Mouse (Mus musculus): ENCODE data around the gene Grm4.
"Not testable (repeated sequence)": the region's sequence is repeated elsewhere in the genome, so short reads cannot be mapped to it uniquely, and the experiment has no call there.

Grm4 gene

DNA sequence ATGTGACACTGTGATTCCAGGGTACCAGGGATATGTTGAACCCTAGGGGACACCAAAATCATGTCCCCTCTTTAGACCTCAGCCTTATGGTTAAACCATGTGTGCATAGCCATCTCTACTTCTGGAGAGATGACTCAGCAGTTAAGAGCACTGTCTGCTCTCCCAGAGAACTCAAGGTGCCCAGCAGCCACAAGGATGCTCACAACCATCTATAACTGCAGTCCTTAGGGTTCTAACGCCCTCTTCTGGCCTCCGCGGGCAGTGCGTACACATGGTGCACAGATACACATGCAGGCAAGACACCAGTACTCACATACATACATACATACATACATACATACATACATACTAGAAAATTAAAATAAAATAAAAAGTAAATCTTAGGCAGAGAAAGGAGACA is 127.8 kb downstream of the Grm4 start:
- no peak for DNase-seq (ENCODE audit: low read depth, low spot score)

GRCm38 (mm10) chr17:27392918-27393317 is 128.3 kb downstream of the Grm4 start:
- no peak for DNase-seq (ENCODE audit: low read depth, low spot score)

DNA sequence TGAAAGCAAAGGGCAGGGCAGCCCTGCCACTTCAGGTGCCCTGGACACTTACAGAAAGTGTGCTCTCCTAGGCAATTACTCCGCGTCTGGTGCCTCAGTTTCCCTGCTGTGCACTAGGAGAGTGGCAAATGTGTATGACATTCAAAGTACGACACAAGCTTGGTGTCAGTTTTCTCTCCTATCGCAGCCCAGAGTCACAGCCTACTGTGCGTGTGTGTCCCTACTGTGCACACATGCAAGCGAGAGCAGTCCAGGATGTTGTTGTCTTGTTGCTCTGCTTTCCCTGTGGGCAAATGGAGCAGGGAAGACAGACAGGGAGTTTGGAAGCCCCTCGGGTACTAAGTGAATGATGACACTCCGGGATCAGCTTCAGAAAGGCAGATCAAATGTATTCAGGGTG is 131.2 kb downstream of the Grm4 start:
- no peak for DNase-seq (ENCODE audit: low read depth, low spot score)

DNA sequence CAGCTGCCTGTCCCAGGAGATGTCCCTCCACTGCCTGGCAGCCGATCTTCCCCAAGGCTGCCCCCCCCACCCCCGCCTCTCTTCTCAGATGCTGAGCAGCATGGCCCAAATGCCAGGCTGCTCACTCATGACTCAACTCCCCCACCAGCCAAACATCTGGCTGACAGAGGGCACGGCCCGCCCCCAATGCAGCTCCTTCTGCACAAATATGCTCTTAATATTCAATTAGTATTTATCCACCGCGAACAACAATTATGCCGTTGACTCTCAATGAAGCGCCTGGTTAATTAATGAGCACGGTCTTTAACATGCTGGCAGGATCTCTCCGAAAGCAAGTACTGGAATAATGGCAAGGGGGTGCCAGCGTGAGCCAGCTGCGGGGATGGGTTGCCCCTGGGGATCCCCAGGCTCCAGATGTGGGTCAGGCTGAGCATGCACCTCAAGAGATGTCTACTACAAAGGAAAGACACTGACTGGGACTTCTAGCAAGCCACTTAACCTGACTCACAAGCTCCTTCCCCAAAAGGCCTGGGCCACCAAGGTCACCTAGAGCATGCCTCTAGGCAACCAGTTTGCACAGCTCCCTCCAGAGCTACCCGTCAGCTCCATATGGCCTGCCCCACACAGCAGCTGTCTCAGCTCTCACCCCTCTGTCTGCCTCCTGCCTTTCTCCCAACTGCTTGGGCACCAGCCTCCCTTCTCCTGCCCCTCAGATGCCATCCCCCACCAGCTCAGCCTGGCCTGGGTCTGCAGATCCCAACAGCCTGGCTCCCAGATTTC is 131.8 kb downstream of the Grm4 start:
- DNase-seq (ENCODE audit: low read depth, low spot score) = no peak

- no peak for DNase-seq (ENCODE audit: low read depth, low spot score)
Measured at GRCm38 (mm10) chr17:27386438-27386837, 134.8 kb downstream of the Grm4 start.

GRCm38 (mm10) chr17:27385513-27386261 is 135.5 kb downstream of the Grm4 start:
- DNase-seq (ENCODE audit: low read depth, low spot score) = no peak

- DNase-seq (ENCODE audit: low read depth, low spot score) = no peak
Measured at GRCm38 (mm10) chr17:27382916-27383315, 138.3 kb downstream of the Grm4 start.

GRCm38 (mm10) chr17:27380911-27381459 is 140.2 kb downstream of the Grm4 start:
- DNase-seq (ENCODE audit: low read depth, low spot score) = not testable (repeated sequence)

DNA sequence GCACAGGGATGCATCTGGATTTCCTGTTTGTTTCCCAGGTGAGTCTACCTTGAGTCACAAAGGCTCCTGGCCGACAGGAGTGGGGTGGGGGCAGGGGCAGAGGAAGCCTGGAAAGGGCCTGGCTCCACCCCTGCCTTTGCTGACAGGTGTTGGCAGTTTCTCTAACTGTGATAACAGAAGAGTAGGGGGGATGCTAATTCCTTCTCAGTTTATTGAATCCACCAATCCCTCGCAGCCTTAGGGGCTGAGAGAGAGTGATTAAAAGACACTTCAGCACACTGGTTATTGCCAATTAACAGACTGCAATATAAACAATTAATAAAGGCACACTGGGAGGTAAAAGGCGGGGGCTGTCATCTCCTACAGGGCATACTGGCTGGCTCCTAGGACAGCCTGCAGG is 142.2 kb downstream of the Grm4 start:
- DNase-seq (ENCODE audit: low read depth, low spot score) = no peak

DNA sequence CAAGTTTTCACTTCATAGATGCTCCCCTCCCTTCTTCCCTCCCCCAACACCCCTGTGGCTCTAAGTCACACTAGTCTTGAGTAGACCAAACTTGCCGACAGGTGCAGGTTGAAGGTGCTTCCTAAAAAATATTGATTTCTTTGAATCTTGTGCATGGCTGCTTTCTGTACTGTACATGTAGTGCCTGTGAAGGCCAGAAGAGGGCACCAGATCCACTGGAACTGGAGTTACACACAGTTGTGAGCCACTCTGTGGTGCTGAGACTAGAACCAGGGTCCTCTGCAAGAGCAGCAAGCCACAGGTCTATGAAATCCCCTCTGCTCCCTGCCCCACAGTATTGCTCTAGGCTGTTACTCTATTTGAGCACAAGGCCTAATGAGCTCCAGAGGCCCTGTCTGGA is 144.1 kb downstream of the Grm4 start:
- DNase-seq (ENCODE audit: low read depth, low spot score) = no peak

GRCm38 (mm10) chr17:27375551-27375950 is 145.7 kb downstream of the Grm4 start:
- no peak for DNase-seq (ENCODE audit: low read depth, low spot score)

Measured in CD4-positive helper T cell, adult 2 months (primary cell).